Mouse (Mus musculus) layer of hippocampus, postnatal 10 days (tissue): ENCODE results near the gene Wsb1. TPM values are rescaled to one million over a fixed set of nuclear protein-coding genes. Genes with fewer than 3 reads are reported as not detected.
A peak's percentile ranks its signal among the peaks of the same experiment; 100 is the strongest.
"Not testable (repeated sequence)": the region's sequence is repeated elsewhere in the genome, so short reads cannot be mapped to it uniquely, and the experiment has no call there.

Experiments
- DNase-seq, 2 experiments: peaks; one replicate each; pipeline ENCODE4 v3.0.0; 2021; ENCODE audit warnings: low spot score in 2 of 2
- long read RNA-seq: library from polyadenylated mRNA; stranded (forward); transcript quantifications from one replicate; pipeline ENCODE4 v2.0.0, GENCODE M21; 2023
- total RNA-seq, 2 experiments: library from RNA; stranded (reverse); gene quantifications; 2 replicates each; pipeline ENCODE4 v1.2.3; 2021

The Wsb1 gene
- total RNA-seq = 100 to 1,000 TPM in 1 of 2 experiments, 10 to 100 TPM in 1; 93.4 to 122 TPM
- long read RNA-seq, transcript Wsb1-206 (4 exons, 2,338 nt) = minor isoform, 6 of 23 reads
- long read RNA-seq, transcript Wsb1-201 (9 exons, 2,476 nt) = major isoform, 9 of 23 reads
- long read RNA-seq, partial matches to known transcripts = 1 of 23 reads
- long read RNA-seq, other reads (novel, unspliced or antisense) = 7 of 23 reads

GRCm38 (mm10) chr11:79254391-79255098 lies at the start of gene Wsb1:
Gene Wsb1 (minus strand): TSS chr11:79254671.
- peak; percentile 95 to 97 for DNase-seq

DNA sequence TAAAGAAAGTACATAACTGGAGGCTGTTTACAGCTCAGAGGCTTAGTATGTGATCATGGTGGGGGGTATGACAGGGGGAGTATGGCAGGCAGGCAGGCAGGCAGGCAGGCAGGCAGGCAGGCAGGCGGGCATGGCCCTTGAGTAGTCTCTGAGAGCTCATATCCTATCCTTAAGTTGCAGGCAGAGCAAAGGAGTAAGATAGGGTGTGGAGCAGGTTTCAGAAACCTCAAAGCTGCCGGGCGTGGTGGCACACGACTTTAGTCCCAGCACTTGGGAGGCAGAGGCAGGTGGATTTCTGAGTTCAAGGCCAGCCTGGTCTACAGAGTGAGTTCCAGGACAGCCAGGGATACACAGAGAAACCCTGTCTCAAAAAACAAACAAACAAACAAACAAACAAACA lies 49.8 kb upstream of the Wsb1 start:
- not testable (repeated sequence) for DNase-seq

DNA sequence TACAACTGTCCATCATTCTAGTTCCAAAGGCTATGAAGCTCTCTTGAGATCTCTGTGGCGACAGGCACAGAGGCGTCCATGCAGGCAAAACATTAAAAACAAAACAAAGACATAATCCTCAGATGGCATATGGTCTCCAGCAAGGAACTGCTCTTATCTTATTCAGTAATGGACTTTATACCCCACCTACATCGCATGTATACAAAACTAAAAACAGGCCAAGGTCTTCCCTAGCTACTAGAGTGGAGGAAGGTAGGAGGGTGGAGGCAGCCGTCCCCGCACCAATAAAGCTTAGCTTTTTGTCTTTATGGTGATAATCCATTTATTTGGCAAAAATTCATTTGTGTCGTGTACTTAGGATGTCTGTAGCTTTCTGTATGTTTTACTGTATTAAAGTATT lies 48.6 kb upstream of the Wsb1 start:
- DNase-seq = no peak

DNA sequence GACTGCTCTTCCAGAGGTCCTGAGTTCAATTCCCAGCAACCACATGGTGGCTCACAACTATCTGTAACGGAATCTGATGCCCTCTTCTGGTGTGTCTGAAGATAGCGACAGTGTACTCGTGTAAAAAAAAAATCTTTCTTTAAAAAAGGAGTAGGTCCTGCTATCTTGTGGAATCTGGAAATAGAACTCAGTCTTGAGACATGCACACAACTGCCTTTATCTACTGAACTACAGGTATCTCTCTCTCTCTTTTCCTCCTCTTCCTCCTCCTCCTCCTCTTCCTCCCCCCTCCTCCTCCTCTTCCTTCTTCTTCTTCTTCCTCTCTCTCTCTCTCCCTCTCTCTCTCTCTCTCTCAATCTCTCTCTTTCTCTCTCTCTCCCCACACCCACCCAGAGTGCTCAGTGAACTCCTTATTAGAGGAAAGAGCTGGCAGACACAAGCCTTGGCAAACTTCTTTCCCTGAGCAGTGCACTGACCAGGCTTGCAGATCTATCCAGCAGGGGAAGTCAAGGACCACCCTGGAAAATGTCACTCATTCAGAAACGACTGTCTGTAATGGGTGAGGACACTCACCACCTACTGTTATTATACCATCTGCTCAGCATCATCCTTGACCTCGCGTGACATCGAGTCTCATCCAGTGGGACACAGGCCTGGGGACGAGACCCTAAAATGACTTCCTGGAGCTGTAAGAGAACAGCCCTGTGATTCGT lies 45.4 kb upstream of the Wsb1 start:
- DNase-seq = no peak

DNA sequence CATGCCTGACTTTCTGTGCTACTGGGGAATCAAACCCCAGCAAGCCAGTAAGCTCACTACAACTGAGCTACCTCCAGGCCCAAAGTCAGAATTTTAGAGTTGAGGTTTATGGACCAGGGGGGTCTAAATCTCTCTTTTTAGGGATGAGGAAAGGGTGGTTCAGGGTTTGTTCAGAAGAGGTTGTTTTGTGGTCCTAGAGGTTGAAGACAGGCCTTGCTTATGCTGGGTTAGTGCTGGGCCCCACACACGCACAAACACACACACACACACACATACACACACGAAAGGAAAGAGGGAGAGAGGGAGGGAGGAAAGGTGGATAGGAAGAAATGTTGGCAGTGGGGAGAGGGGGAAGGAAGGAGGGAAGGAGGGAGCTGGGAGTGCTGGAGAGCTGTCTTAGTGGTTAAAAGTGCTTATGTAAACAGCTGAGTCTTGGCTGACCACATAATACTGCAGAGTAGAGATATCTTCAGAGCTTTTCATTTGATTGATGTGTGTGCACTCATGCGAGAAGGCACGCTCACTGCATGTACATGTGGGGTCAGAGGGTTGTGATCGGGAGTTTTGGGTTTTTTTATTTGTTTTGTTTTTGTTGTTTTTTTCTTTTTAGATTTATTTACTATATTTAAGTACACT lies 42.5 kb upstream of the Wsb1 start, which contains the start of gene Gm9964:
Gene Gm9964, minus strand, starts transcription at position 51 of the 636 bp plus-strand sequence.
- no peak for DNase-seq

GRCm38 (mm10) chr11:79296167-79296566 lies 41.7 kb upstream of the Wsb1 start:
- DNase-seq = peak; percentile 69 to 73

DNA sequence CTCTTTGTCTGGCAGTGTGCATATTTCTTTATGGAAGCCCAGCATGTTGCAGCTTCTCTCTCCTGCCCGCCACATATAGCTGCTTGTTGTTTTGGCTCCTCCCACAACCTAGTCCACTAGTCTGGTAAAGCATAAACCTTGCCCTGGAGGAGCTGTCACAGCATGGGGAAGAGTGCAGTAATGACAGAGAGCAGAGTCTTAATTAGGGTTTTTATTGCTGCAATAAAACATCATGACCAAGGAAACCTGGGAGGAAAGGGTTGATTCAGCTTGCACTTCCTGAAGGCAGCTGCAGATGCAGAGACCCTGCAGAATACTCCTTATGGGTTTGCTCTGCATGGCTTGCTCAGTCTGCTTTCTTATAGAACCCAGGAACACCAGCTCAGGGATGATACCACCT lies 39.5 kb upstream of the Wsb1 start:
- no peak for DNase-seq

GRCm38 (mm10) chr11:79293025-79293424 lies 38.6 kb upstream of the Wsb1 start:
- DNase-seq = no peak

GRCm38 (mm10) chr11:79292130-79292529 lies 37.7 kb upstream of the Wsb1 start:
- DNase-seq = no peak

GRCm38 (mm10) chr11:79291651-79292050 lies 37.2 kb upstream of the Wsb1 start:
- no peak for DNase-seq

GRCm38 (mm10) chr11:79290473-79290872 lies 36.0 kb upstream of the Wsb1 start:
- peak in 1 of 2 experiments; percentile 54 for DNase-seq

- no peak for DNase-seq
Measured at GRCm38 (mm10) chr11:79288913-79289640, 34.6 kb upstream of the Wsb1 start.

DNA sequence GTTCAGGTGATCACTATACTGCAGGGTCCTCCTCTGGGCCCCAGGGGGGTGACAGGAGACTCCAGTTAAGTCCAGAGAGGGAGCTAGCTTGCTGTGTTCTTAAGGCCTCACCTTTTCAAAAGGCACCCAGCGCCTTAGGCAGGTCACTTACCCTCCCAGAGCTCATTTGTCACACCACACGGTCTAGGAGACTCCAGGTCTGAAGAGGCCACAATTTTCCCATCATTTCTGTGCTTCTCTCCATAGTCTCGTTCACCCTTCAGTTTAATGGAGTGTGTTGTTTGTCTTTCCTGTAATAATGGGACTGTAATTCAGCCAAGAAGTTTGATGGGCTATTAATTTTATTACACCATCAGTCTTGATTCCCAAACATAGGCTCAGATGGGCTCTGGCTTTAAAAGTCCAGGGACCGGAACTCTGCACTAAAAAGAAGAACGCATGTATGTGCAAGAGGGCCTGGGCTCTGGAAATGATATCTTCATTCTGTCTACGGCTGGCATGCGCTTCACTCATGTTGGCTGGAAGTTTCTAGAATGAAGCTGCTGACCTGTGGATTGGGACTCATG lies 33.9 kb upstream of the Wsb1 start:
- DNase-seq = no peak

- no peak for DNase-seq
Measured at GRCm38 (mm10) chr11:79287447-79287846, 33.0 kb upstream of the Wsb1 start.

DNA sequence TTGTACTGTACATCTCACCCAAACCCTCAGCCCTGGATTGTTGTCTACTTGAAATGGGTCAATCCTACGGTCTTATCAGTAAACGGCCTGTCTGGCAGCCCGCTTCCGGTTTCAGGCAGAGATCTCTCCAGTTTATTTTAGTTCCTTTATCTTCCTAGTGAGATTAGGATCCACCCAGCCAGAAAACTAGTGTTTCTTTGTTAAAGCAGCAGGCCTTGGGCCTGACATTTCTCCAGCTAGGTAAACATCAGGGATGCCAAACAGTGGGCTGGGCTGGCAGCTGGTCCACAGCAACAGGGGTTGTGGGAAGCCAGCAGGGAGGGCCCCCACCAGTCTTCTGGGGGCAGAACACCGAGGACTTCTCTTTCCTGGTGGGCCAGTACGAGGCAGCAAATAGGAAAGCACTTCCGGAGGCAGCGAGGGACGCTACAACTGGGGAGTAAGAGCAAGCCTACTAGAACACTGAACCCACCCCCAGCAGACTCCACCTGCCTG lies 31.9 kb upstream of the Wsb1 start:
- DNase-seq = no peak

GRCm38 (mm10) chr11:79283350-79284030 lies 29.0 kb upstream of the Wsb1 start:
- no peak for DNase-seq

DNA sequence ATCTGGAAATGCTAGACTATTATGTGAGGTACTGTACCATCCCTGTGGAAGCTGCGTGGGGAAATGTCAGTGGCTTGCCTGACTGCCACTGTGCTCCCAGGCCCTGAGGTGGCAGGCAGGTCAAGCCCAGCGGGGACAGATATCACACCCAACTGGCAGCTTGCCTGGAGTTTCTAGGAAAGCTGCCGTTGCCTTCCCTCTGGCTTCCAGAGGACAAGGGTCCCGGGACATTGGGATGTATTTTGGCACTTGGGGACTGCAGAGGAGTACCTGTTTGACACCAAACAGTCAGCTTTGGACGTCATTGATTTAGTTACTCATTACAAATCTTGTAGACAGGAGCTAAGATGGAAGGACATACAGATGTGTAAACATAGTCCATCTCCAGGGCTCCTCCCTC lies 26.9 kb upstream of the Wsb1 start:
- no peak for DNase-seq

GRCm38 (mm10) chr11:79279732-79280405 lies 25.4 kb upstream of the Wsb1 start:
- DNase-seq = no peak

DNA sequence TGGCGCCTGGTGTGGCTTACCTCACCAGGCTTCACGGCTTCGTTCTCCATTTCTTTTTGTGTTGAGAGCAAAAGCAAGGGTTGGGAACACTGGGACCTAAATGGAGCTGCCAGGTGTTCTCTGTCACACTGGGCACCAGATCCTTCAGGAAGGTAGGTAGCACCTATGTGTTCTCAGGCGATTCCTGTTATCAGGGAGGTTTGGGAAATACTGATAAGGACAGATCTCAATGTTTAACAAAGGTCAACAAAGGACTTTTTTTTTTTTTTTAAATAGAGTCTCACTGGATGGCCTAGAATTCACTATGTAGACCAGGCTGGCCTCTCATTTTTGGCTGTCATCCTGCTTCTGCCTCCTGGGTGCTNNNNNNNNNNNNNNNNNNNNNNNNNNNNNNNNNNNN lies 19.3 kb upstream of the Wsb1 start:
- DNase-seq = no peak
